Mouse (Mus musculus): ENCODE results near the gene Jmjd1c. TPM values are rescaled to one million over a fixed set of nuclear protein-coding genes. Genes with fewer than 3 reads are reported as not detected.

Jmjd1c gene
- polyA plus RNA-seq, 1 experiment, result 9.6 TPM

- no peaks in the 10 kb centered on the region for H3K36me3 ChIP-seq (ENCODE audit: control insufficient read depth, insufficient read depth, low read length)
- H3K4me1 ChIP-seq (ENCODE audit: control insufficient read depth, insufficient read depth, low read length), result no peaks in the 10 kb centered on the region
- no peak overlapping the region for H3K4me3 ChIP-seq (ENCODE audit: control insufficient read depth, low read depth, low read length)
- no peaks in the 10 kb centered on the region for H3K27me3 ChIP-seq (ENCODE audit: control insufficient read depth, insufficient read depth, low read length)
- TF ChIP-seq POLR2A (IDR thresholded peaks at IDR 0.05; ENCODE audit: control insufficient read depth, low read depth, low read length), result no peak
- no peak for TF ChIP-seq CTCF (IDR thresholded peaks at IDR 0.05; ENCODE audit: control insufficient read depth, insufficient read depth, insufficient replicate concordance, low read depth, low read length)
- H3K27ac ChIP-seq (ENCODE audit: control insufficient read depth, insufficient read depth, low read depth, low read length), result no peak overlapping the region; the same call in 1 of the 2 replicates
Observed at GRCm38 (mm10) chr10:67052429-67052828, 43.5 kb upstream of the Jmjd1c start.

DNA sequence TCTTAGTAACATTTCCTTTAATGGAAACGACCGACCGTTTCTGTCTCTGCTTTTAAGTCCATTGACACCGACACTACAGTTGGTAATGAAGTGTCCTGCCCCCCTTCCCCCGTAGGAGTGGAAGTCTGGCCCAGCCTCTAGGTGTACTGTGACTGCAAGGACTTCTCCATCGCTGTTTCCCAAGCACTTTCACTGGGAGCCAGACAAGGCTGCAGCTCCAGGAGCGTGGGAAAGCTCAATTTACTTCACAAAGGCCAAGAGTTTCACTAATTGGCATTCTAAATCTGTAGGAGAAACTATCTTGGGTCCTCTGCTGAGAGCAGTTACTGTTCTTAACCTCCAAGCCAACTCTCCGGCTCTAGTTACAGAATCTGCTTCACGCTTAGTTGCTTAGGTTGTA, 42.5 kb upstream of the Jmjd1c start:
- no peak overlapping the region for H3K27ac ChIP-seq (ENCODE audit: control insufficient read depth, insufficient read depth, low read depth, low read length)
- TF ChIP-seq CTCF (IDR thresholded peaks at IDR 0.05; ENCODE audit: control insufficient read depth, insufficient read depth, insufficient replicate concordance, low read depth, low read length), result no peak
- TF ChIP-seq POLR2A (IDR thresholded peaks at IDR 0.05; ENCODE audit: control insufficient read depth, low read depth, low read length), result no peak

GRCm38 (mm10) chr10:67055867-67056856, 39.8 kb upstream of the Jmjd1c start:
- Histone ChIP-seq H3K36me3 (ENCODE audit: control insufficient read depth, insufficient read depth, low read length) (no peaks in the 10 kb centered on the region), H3K27ac (ENCODE audit: control insufficient read depth, insufficient read depth, low read depth, low read length) (no peak overlapping the region)

More for the DNA sequence above, 42.5 kb upstream of the Jmjd1c start:
- H3K4me1 ChIP-seq (ENCODE audit: control insufficient read depth, insufficient read depth, low read length), result peaks cover 4% of the 10 kb centered on the region; the same call in 1 of the 2 replicates
- H3K36me3 ChIP-seq (ENCODE audit: control insufficient read depth, insufficient read depth, low read length), result no peaks in the 10 kb centered on the region
- H3K27me3 ChIP-seq (ENCODE audit: control insufficient read depth, insufficient read depth, low read length), result no peaks in the 10 kb centered on the region
- no peak overlapping the region for H3K4me3 ChIP-seq (ENCODE audit: control insufficient read depth, low read depth, low read length)

GRCm38 (mm10) chr10:67057208-67057607, 38.7 kb upstream of the Jmjd1c start:
- Histone ChIP-seq H3K27ac (ENCODE audit: control insufficient read depth, insufficient read depth, low read depth, low read length) (no peak overlapping the region), H3K27me3 (ENCODE audit: control insufficient read depth, insufficient read depth, low read length) (no peaks in the 10 kb centered on the region), H3K36me3 (ENCODE audit: control insufficient read depth, insufficient read depth, low read length) (no peaks in the 10 kb centered on the region), H3K4me1 (ENCODE audit: control insufficient read depth, insufficient read depth, low read length) (peaks cover 4% of the 10 kb centered on the region; the same call in 1 of the 2 replicates), H3K4me3 (ENCODE audit: control insufficient read depth, low read depth, low read length) (no peak overlapping the region)
- TF ChIP-seq CTCF (IDR thresholded peaks at IDR 0.05; ENCODE audit: control insufficient read depth, insufficient read depth, insufficient replicate concordance, low read depth, low read length), result no peak
- no peak for TF ChIP-seq POLR2A (IDR thresholded peaks at IDR 0.05; ENCODE audit: control insufficient read depth, low read depth, low read length)

More at GRCm38 (mm10) chr10:67055867-67056856, 39.8 kb upstream of the Jmjd1c start:
- Histone ChIP-seq H3K4me1 (ENCODE audit: control insufficient read depth, insufficient read depth, low read length) (peaks cover 4% of the 10 kb centered on the region; the same call in 1 of the 2 replicates), H3K27me3 (ENCODE audit: control insufficient read depth, insufficient read depth, low read length) (no peaks in the 10 kb centered on the region), H3K4me3 (ENCODE audit: control insufficient read depth, low read depth, low read length) (no peak overlapping the region)
- no peak for TF ChIP-seq CTCF (IDR thresholded peaks at IDR 0.05; ENCODE audit: control insufficient read depth, insufficient read depth, insufficient replicate concordance, low read depth, low read length)
- no peak for TF ChIP-seq POLR2A (IDR thresholded peaks at IDR 0.05; ENCODE audit: control insufficient read depth, low read depth, low read length)

- TF ChIP-seq CTCF (IDR thresholded peaks at IDR 0.05; ENCODE audit: control insufficient read depth, insufficient read depth, insufficient replicate concordance, low read depth, low read length), result no peak
- no peak for TF ChIP-seq POLR2A (IDR thresholded peaks at IDR 0.05; ENCODE audit: control insufficient read depth, low read depth, low read length)
- Histone ChIP-seq H3K4me1 (ENCODE audit: control insufficient read depth, insufficient read depth, low read length) (peaks cover 4% of the 10 kb centered on the region; the same call in 1 of the 2 replicates), H3K4me3 (ENCODE audit: control insufficient read depth, low read depth, low read length) (no peak overlapping the region), H3K36me3 (ENCODE audit: control insufficient read depth, insufficient read depth, low read length) (no peaks in the 10 kb centered on the region), H3K27me3 (ENCODE audit: control insufficient read depth, insufficient read depth, low read length) (no peaks in the 10 kb centered on the region), H3K27ac (ENCODE audit: control insufficient read depth, insufficient read depth, low read depth, low read length) (no peak overlapping the region)
Observed at GRCm38 (mm10) chr10:67057696-67058095, 38.2 kb upstream of the Jmjd1c start.

DNA sequence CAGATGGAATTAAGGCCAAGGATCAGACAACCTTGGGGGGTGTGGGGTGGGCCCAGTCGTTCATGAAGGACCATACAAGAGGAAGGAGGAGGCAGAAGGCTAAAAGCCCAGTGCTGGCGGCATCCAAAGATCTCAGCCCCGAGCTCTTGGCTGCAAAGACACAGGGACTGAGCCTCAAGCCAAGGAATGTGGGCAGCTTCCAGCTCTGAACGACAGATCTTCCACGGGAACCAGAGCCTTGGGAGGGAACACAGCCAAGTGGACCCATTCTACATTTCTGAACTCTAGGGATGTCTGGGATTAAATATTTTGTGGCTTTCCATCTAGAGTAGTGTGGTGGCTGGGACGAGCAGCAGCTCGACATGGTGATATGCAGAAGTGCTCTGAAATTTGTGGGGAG, 37.6 kb upstream of the Jmjd1c start:
- H3K36me3 ChIP-seq (ENCODE audit: control insufficient read depth, insufficient read depth, low read length), result no peaks in the 10 kb centered on the region
- H3K27me3 ChIP-seq (ENCODE audit: control insufficient read depth, insufficient read depth, low read length), result no peaks in the 10 kb centered on the region
- TF ChIP-seq POLR2A (IDR thresholded peaks at IDR 0.05; ENCODE audit: control insufficient read depth, low read depth, low read length), result no peak
- TF ChIP-seq CTCF (IDR thresholded peaks at IDR 0.05; ENCODE audit: control insufficient read depth, insufficient read depth, insufficient replicate concordance, low read depth, low read length), result no peak
- no peak overlapping the region; the same call in 1 of the 2 replicates for H3K27ac ChIP-seq (ENCODE audit: control insufficient read depth, insufficient read depth, low read depth, low read length)
- H3K4me1 ChIP-seq (ENCODE audit: control insufficient read depth, insufficient read depth, low read length), result peaks cover 4% of the 10 kb centered on the region; the same call in 1 of the 2 replicates
- no peak overlapping the region for H3K4me3 ChIP-seq (ENCODE audit: control insufficient read depth, low read depth, low read length)

- TF ChIP-seq CTCF (IDR thresholded peaks at IDR 0.05; ENCODE audit: control insufficient read depth, insufficient read depth, insufficient replicate concordance, low read depth, low read length), result no peak
- TF ChIP-seq POLR2A (IDR thresholded peaks at IDR 0.05; ENCODE audit: control insufficient read depth, low read depth, low read length), result no peak
- Histone ChIP-seq H3K27me3 (ENCODE audit: control insufficient read depth, insufficient read depth, low read length) (no peaks in the 10 kb centered on the region), H3K27ac (ENCODE audit: control insufficient read depth, insufficient read depth, low read depth, low read length) (no peak overlapping the region; the same call in 1 of the 2 replicates)
Observed at GRCm38 (mm10) chr10:67058702-67059101, 37.2 kb upstream of the Jmjd1c start.

More at GRCm38 (mm10) chr10:67058702-67059101, 37.2 kb upstream of the Jmjd1c start:
- Histone ChIP-seq H3K4me1 (ENCODE audit: control insufficient read depth, insufficient read depth, low read length) (peaks cover 4% of the 10 kb centered on the region; the same call in 1 of the 2 replicates), H3K4me3 (ENCODE audit: control insufficient read depth, low read depth, low read length) (no peak overlapping the region), H3K36me3 (ENCODE audit: control insufficient read depth, insufficient read depth, low read length) (no peaks in the 10 kb centered on the region)
